25 mouse cellular contexts compared by ENCODE assay signal in the genomic region with DNA sequence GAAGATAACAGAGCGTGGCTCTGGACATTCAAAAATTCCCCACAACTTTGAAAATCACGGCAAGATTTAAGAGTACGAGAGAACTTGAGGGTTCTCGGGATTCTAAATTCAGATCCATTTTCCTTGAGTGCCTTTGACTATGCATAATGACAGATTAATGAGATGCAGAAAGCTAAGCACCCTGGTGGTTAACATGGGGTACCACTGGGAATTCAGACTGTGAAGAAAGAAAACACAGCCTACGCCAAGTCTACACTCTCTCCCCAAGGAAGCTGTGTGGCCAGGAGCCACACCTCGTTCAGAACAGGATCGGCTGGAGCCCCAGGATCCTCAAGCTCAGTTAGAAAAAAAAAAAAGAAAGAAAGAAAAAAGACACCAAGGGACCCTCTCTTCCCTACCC. TPM values are rescaled to one million over a fixed set of nuclear protein-coding genes. Genes with fewer than 3 reads are reported as not detected.
DNase-seq lines count a peak whose midpoint lies in the region; ATAC-seq and TF ChIP-seq lines count a peak whose summit lies in the region.
"Had no signal": no experiment of that assay in that cellular context is flagged by ENCODE, and none has a peak within 500 bp of the region (broad histone marks: within the 10 kb centered on the region; RNA-seq: fewer than 3 reads in every experiment).

No protein-coding gene starts in this region.

- DNase-seq in embryonic facial prominence, embryonic 14.5 days (ENCODE audit: low spot score) = no peak
- DNase-seq in embryonic facial prominence, embryonic 10.5 days (ENCODE audit: low spot score) = no peak
- no peak for DNase-seq in kidney, postnatal 0 days (ENCODE audit: low spot score)
- DNase-seq in ZHBTc4 (ENCODE audit: low read depth, low spot score) = peak; percentile 46
- DNase-seq in embryo, embryonic 9.5 days (ENCODE audit: extremely low spot score) = no peak
- no peak for DNase-seq in kidney, adult 2 months
- DNase-seq: adrenal gland, postnatal 10 days; B cell, adult 2 months; cerebellum, adult 18-20 months; cerebellum, postnatal 10 days; embryo, embryonic 11 days; gastrocnemius, postnatal 25 days; heart, adult 11 months; heart, postnatal 36 days; kidney, adult 18-20 months had no signal

- no peak for TF ChIP-seq POLR2A in kidney, adult 2 months (IDR thresholded peaks at IDR 0.05; ENCODE audit: low read depth, low read length)

- H3K36me3 ChIP-seq in embryonic facial prominence, embryonic 14.5 days (ENCODE audit: control insufficient read depth, insufficient read depth, low read length) = peaks cover 17% of the 10 kb centered on the region
- peaks cover 36% of the 10 kb centered on the region for H3K36me3 ChIP-seq in embryonic facial prominence, embryonic 10.5 days (replicated peaks)
- no peaks in the 10 kb centered on the region for H3K36me3 ChIP-seq in kidney, postnatal 0 days (ENCODE audit: insufficient read depth, low read length)
- H3K36me3 ChIP-seq in kidney, embryonic 16.5 days (ENCODE audit: insufficient read depth, low read length) = peaks cover 6% of the 10 kb centered on the region; the same call in 1 of the 2 replicates
- no peaks in the 10 kb centered on the region for H3K36me3 ChIP-seq in E14TG2a.4 (ENCODE audit: insufficient read depth, low read length)
- H3K36me3 ChIP-seq in kidney, adult 2 months (ENCODE audit: control insufficient read depth, insufficient read depth, low read length) = no peaks in the 10 kb centered on the region
- H3K36me3 ChIP-seq: forebrain, embryonic 15.5 days; hindbrain, embryonic 12.5 days had no signal

- H3K4me1 ChIP-seq in embryonic facial prominence, embryonic 14.5 days (ENCODE audit: control insufficient read depth, insufficient read depth, low read length) = peaks cover 31% of the 10 kb centered on the region
- peaks cover 45% of the 10 kb centered on the region for H3K4me1 ChIP-seq in embryonic facial prominence, embryonic 10.5 days
- no peaks in the 10 kb centered on the region for H3K4me1 ChIP-seq in kidney, postnatal 0 days (replicated peaks; ENCODE audit: insufficient read depth, low read length)
- peaks cover 9% of the 10 kb centered on the region for H3K4me1 ChIP-seq in kidney, embryonic 16.5 days (ENCODE audit: insufficient read depth, low read length)
- peaks cover 73% of the 10 kb centered on the region for H3K4me1 ChIP-seq in E14TG2a.4 (replicated peaks; ENCODE audit: low read depth, low read length)
- no peaks in the 10 kb centered on the region for H3K4me1 ChIP-seq in kidney, adult 2 months (ENCODE audit: control insufficient read depth, insufficient read depth, low read length)

- ATAC-seq in embryonic facial prominence, embryonic 14.5 days (ENCODE audit: low read depth) = 0 out of 2 replicates have a peak, but pooled peaks have one; percentile 25
- no peak for ATAC-seq in kidney, postnatal 0 days (replicated peaks; ENCODE audit: low FRiP score, low read depth)
- ATAC-seq in kidney, embryonic 16.5 days (ENCODE audit: low FRiP score, low TSS enrichment) = no peak
- ATAC-seq: CD4-positive, CD25-positive, alpha-beta regulatory T cell, adult 4 months; forebrain, embryonic 15.5 days; intestine, embryonic 15.5 days had no signal

- no peaks in the 10 kb centered on the region for H3K9me3 ChIP-seq in embryonic facial prominence, embryonic 14.5 days (ENCODE audit: control insufficient read depth, low read length)
- peaks cover 11% of the 10 kb centered on the region; the same call in 1 of the 2 replicates for H3K9me3 ChIP-seq in embryonic facial prominence, embryonic 10.5 days
- no peaks in the 10 kb centered on the region for H3K9me3 ChIP-seq in kidney, postnatal 0 days (replicated peaks; ENCODE audit: low read length)
- peaks cover 4% of the 10 kb centered on the region; the same call in 1 of the 2 replicates for H3K9me3 ChIP-seq in kidney, embryonic 16.5 days (ENCODE audit: low read length)
- no peaks in the 10 kb centered on the region for H3K9me3 ChIP-seq in E14TG2a.4 (ENCODE audit: low read length)
- H3K9me3 ChIP-seq: forebrain, embryonic 15.5 days; heart, embryonic 13.5 days; hindbrain, embryonic 12.5 days; intestine, embryonic 15.5 days had no signal

- H3K9ac ChIP-seq in embryonic facial prominence, embryonic 14.5 days (ENCODE audit: low read depth, low read length) = no peak overlapping the region
- no peak overlapping the region for H3K9ac ChIP-seq in kidney, postnatal 0 days (ENCODE audit: low read depth, low read length)
- no peak overlapping the region for H3K9ac ChIP-seq in kidney, embryonic 16.5 days (replicated peaks; ENCODE audit: low read length)
- H3K9ac ChIP-seq: embryonic facial prominence, embryonic 13.5 days; forebrain, embryonic 15.5 days; heart, embryonic 13.5 days; hindbrain, embryonic 12.5 days; intestine, embryonic 15.5 days had no signal

- no peak overlapping the region for H3K4me3 ChIP-seq in embryonic facial prominence, embryonic 14.5 days (ENCODE audit: low read depth, low read length)
- no peak overlapping the region for H3K4me3 ChIP-seq in embryonic facial prominence, embryonic 10.5 days
- H3K4me3 ChIP-seq in kidney, postnatal 0 days (replicated peaks; ENCODE audit: low read depth, low read length) = no peak overlapping the region
- H3K4me3 ChIP-seq in kidney, embryonic 16.5 days (ENCODE audit: low read length) = no peak overlapping the region
- no peak overlapping the region for H3K4me3 ChIP-seq in E14TG2a.4 (replicated peaks; ENCODE audit: low read length)
- H3K4me3 ChIP-seq in kidney, adult 2 months (ENCODE audit: insufficient read depth, low read depth, low read length) = no peak overlapping the region
- H3K4me3 ChIP-seq: embryonic facial prominence, embryonic 13.5 days; erythroblast, embryonic 14.5 days; forebrain, embryonic 10.5 days; forebrain, embryonic 15.5 days; heart, embryonic 13.5 days; hindbrain, embryonic 12.5 days; intestine, embryonic 15.5 days had no signal

- H3K27ac ChIP-seq in embryonic facial prominence, embryonic 14.5 days (replicated peaks; ENCODE audit: low read depth, low read length) = no peak overlapping the region
- no peak overlapping the region for H3K27ac ChIP-seq in embryonic facial prominence, embryonic 10.5 days (replicated peaks)
- no peak overlapping the region for H3K27ac ChIP-seq in kidney, postnatal 0 days
- H3K27ac ChIP-seq in kidney, embryonic 16.5 days (ENCODE audit: low read length) = no peak overlapping the region
- H3K27ac ChIP-seq in kidney, adult 2 months (ENCODE audit: insufficient read depth, low read depth, low read length) = no peak overlapping the region
- H3K27ac ChIP-seq: embryonic facial prominence, embryonic 13.5 days; forebrain, embryonic 10.5 days; forebrain, embryonic 15.5 days; heart, embryonic 13.5 days; hindbrain, embryonic 12.5 days; intestine, embryonic 15.5 days had no signal

- TF ChIP-seq CTCF in kidney, postnatal 0 days (IDR thresholded peaks at IDR 0.05; ENCODE audit: low read depth) = peak; percentile 24; the same call in 1 of the 2 replicates
- peak; percentile 28 for TF ChIP-seq CTCF in E14TG2a.4 (conservative IDR thresholded peaks at IDR 0.05; ENCODE audit: low read length)
- TF ChIP-seq CTCF in kidney, adult 2 months (conservative IDR thresholded peaks at IDR 0.05; ENCODE audit: insufficient read depth, insufficient read length, low read depth, low read length) = no peak

- no peaks in the 10 kb centered on the region for H3K27me3 ChIP-seq in embryonic facial prominence, embryonic 14.5 days (replicated peaks; ENCODE audit: control insufficient read depth, insufficient read depth, low read length)
- no peaks in the 10 kb centered on the region for H3K27me3 ChIP-seq in embryonic facial prominence, embryonic 10.5 days (replicated peaks; ENCODE audit: low read depth, poor library complexity, severe bottlenecking)
- no peaks in the 10 kb centered on the region for H3K27me3 ChIP-seq in kidney, postnatal 0 days (ENCODE audit: insufficient read depth, low read length)
- H3K27me3 ChIP-seq in kidney, embryonic 16.5 days (ENCODE audit: insufficient read depth, low read length) = no peaks in the 10 kb centered on the region
- peaks cover 33% of the 10 kb centered on the region for H3K27me3 ChIP-seq in E14TG2a.4 (ENCODE audit: insufficient read depth, low read length)
- no peaks in the 10 kb centered on the region for H3K27me3 ChIP-seq in kidney, adult 2 months (replicated peaks; ENCODE audit: control insufficient read depth, insufficient read depth, low read length)
- H3K27me3 ChIP-seq: embryonic facial prominence, embryonic 13.5 days; forebrain, embryonic 15.5 days; heart, embryonic 13.5 days; hindbrain, embryonic 12.5 days; intestine, embryonic 15.5 days had no signal

- WGBS in embryonic facial prominence, embryonic 14.5 days = 76% methylated on average over 7 of the region's 7 CpGs
- 92% methylated on average over 7 of the region's 7 CpGs for WGBS in embryonic facial prominence, embryonic 10.5 days
- WGBS in kidney, postnatal 0 days = 72% methylated on average over 7 of the region's 7 CpGs
- 85% methylated on average over 7 of the region's 7 CpGs for WGBS in kidney, embryonic 16.5 days
- WGBS in kidney, adult 2 months = 76% methylated on average over 7 of the region's 7 CpGs

- no peak overlapping the region for H3K4me2 ChIP-seq in embryonic facial prominence, embryonic 14.5 days (ENCODE audit: low read depth, low read length)
- H3K4me2 ChIP-seq in kidney, postnatal 0 days (ENCODE audit: low read length) = no peak overlapping the region
- H3K4me2 ChIP-seq in kidney, embryonic 16.5 days (replicated peaks; ENCODE audit: low read depth, low read length) = no peak overlapping the region
- H3K4me2 ChIP-seq: embryonic facial prominence, embryonic 13.5 days; forebrain, embryonic 15.5 days; heart, embryonic 13.5 days; hindbrain, embryonic 12.5 days; intestine, embryonic 15.5 days had no signal

RNA-seq across cellular contexts. Expression of gene Nxn, which starts 6.4 kb away (rescaled TPM):
- polyA plus RNA-seq in embryonic facial prominence, embryonic 14.5 days (2014; fragmentation: Nextera tagmentation; extraction: Ambion mirVana) = 63.8 and 70.2 TPM in 2 replicates
- 41.1 and 42.0 TPM in 2 replicates for polyA plus RNA-seq in embryonic facial prominence, embryonic 10.5 days (2016; fragmentation: Nextera tagmentation; extraction: Ambion mirVana)
- polyA plus RNA-seq in kidney, postnatal 0 days (2015; fragmentation: Nextera tagmentation; extraction: Ambion mirVana) = 23.7 and 26.0 TPM in 2 replicates
- 26.9 and 29.5 TPM in 2 replicates for polyA plus RNA-seq in kidney, embryonic 16.5 days (2015; fragmentation: Nextera tagmentation; extraction: Ambion mirVana)
- polyA plus RNA-seq in kidney, adult 2 months (2012; rRNA removed) = 10.0 and 10.6 TPM in 2 replicates

RNA-seq across cellular contexts. Expression of gene Timm22, which starts 14.2 kb away (rescaled TPM):
- polyA plus RNA-seq in embryonic facial prominence, embryonic 14.5 days (2014; fragmentation: Nextera tagmentation; extraction: Ambion mirVana) = 113 and 124 TPM in 2 replicates
- 135 and 144 TPM in 2 replicates for polyA plus RNA-seq in embryonic facial prominence, embryonic 10.5 days (2016; fragmentation: Nextera tagmentation; extraction: Ambion mirVana)
- polyA plus RNA-seq in kidney, postnatal 0 days (2015; fragmentation: Nextera tagmentation; extraction: Ambion mirVana) = 122 and 128 TPM in 2 replicates
- polyA plus RNA-seq in kidney, embryonic 16.5 days (2015; fragmentation: Nextera tagmentation; extraction: Ambion mirVana) = 106 and 112 TPM in 2 replicates
- polyA plus RNA-seq in kidney, adult 2 months (2012; rRNA removed) = 16.1 and 17.4 TPM in 2 replicates
